Mouse (Mus musculus) adrenal gland, adult (tissue): Measurements from ENCODE around the gene Gpr135.

Experiments used
- DNase-seq, 2 experiments: peaks; one replicate each; pipeline ENCODE4 v3.0.0; 2022 to 2023; ENCODE audit warnings: low spot score in 1 of 2; ENCODE audit not compliant: inconsistent age in 2 of 2

Gene Gpr135

GRCm38 (mm10) chr12:72070327-72071269, at the start of gene Gpr135:
TSS of gene Gpr135 (minus strand) at chr12:72071125.
- DNase-seq, result peak; percentile 85 to 96

DNA sequence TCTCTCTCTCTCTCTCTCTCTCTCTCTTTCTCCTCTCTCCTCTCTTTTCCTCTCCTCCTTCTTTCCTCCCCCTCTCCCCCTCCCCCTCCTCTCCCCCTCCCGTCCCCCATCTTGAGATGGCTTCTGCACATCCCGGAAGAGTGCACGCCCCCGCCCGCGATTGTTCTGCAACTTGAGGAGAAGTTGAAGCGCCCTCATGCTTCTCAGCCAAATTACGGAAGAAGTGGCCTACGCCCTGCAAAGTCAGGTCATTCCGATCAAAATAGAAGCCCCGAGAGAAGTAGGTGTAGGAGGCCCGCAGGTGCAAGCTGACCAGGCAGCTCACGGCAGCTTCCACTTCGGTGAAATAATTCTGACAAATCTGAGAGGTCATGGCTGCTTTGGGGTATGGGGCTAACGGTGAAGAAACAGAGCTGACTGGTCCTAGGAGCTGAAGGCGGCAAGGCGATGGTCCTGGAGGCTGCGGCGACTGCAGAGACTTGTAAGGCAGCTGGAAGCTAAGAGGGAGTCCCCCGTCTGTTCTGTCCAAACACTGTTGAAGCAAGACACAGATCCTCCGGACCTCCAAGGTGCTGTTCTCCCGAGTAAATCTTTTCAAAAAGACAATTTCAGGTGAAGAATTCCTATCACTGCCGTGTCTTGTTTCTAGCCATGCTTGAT, 44.9 kb upstream of the Gpr135 start:
- no peak for DNase-seq

- peak in 1 of 2 experiments; percentile 49 for DNase-seq
Measured at GRCm38 (mm10) chr12:72115126-72115525, 44.2 kb upstream of the Gpr135 start.

DNA sequence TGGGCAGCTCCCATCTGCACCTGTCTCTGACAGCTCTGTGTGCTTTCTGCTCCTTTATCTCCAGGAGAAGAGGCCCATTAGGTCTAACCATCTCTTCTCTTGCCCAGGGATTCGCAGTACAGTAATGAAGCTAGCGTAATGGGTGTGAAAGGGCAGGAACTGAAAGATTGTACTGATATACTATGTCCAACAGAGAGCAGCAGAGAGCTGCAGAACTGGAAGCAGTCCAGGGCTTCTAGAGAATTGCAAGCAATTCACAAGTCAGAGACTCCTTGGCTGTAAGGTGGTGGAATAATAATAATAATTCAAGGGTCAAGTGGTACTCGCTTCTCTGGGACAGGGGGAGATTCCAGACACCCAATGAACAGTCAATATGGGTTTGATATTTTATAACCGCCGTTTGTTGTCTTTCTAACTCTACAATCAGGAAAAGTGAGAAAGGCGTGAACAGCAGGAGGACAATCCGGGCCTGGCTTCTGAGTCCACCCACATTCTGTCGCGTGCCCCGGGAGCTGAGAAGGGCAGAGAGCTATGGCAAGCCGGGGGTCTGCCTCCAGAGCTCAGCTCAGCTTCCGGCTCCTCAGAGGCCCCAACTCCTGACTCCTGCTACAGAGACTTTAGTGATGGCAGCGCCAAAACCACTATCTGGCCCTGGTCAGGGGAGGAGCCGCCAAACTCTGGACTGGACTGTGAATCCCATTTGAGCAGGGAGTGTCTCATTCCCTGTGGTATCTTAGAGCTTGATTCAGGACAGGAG, 33.8 kb upstream of the Gpr135 start:
- peak; percentile 54 to 89 for DNase-seq

- DNase-seq, result no peak
Measured at GRCm38 (mm10) chr12:72104027-72104426, 33.1 kb upstream of the Gpr135 start.

DNA sequence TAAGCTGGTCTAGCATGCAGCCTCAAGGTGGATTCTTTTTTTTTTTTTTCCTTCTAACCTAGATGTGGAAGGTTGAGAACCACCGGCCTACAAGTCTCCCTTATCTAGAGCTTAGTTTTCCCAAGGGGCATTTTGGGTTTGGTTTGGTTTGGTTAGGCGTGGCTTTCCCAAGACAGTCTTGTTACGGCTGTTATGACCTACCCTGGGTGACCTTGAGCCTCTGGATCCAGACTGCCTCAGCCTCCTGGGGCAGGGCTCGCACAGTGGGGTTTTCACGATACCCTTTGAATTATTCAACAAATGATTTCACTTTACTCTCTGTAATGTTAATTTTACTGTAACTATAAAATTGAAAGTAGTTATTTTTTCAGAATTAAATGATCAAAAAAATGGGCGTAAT, 31.9 kb upstream of the Gpr135 start:
- DNase-seq, result no peak

DNA sequence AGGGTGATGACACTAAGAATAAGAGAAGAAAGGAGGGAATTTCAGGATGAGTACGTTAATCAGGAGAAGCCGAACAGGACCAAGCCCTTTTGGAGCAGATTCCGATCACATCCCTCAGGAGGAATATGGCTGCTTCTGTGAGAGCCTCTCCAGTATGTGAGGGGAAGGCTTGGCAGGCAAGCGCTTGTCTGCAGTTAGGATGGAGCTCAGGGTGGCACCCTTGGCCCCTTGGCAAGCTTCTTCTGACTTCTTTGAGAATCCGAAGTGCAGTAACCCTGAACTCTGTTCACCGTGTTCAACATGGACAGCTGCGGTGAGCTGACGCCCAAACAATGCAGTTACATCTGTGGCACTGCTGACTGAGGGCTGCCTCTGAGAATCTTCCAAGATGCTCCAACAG, 26.0 kb upstream of the Gpr135 start:
- DNase-seq, result no peak

- DNase-seq, result no peak
Measured at GRCm38 (mm10) chr12:72089802-72090201, 18.9 kb upstream of the Gpr135 start.

- peak in 1 of 2 experiments; percentile 40 for DNase-seq
Measured at GRCm38 (mm10) chr12:72086166-72086825, 15.4 kb upstream of the Gpr135 start.

- peak; percentile 100 for DNase-seq
Measured at GRCm38 (mm10) chr12:72085329-72086165, 14.6 kb upstream of the Gpr135 start, which contains the start of the genes L3hypdh and Jkamp. TSS of gene L3hypdh (minus strand) at chr12:72085439. TSS of gene Jkamp (plus strand) at chr12:72085589.

DNA sequence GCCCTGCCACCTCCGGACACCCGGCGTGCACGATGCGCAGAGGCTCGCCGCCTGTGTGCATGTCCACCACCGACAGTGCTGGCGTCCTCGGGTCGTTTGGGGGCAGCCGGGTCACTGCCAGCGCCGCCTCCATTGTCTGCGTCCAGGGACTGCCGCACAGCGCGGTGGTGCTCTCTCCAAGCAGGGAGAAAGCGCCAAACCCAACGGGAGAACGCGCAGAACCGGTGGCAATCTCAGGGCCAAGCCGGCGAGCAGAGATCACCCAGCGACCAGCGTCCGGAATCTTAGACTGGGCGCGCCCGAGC, 14.1 kb upstream of the Gpr135 start:
- DNase-seq, result no peak

- DNase-seq, result no peak
Measured at GRCm38 (mm10) chr12:72084261-72085023, 13.5 kb upstream of the Gpr135 start.

DNA sequence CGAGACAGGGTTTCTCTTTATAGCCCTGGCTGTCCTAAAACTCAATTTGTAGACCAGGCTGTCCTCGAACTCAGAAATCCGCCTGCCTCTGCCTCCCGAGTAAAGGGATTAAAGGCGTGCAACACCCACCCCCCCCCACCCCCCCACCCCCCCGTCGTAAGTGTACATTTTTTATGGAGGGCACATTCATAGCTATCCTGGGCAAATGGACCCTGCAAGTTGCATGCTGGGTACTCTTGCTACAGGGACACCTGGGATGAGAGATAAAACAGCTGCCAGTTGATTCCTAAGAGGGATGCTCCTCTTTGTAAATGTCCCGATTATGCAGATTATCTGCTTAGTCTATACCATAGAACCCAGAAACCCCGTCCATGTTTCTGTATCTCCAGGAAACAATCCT, 12.3 kb upstream of the Gpr135 start:
- peak in 1 of 2 experiments; percentile 32 for DNase-seq

- peak; percentile 45 to 77 for DNase-seq
Measured at GRCm38 (mm10) chr12:72082370-72082769, 11.4 kb upstream of the Gpr135 start.

DNA sequence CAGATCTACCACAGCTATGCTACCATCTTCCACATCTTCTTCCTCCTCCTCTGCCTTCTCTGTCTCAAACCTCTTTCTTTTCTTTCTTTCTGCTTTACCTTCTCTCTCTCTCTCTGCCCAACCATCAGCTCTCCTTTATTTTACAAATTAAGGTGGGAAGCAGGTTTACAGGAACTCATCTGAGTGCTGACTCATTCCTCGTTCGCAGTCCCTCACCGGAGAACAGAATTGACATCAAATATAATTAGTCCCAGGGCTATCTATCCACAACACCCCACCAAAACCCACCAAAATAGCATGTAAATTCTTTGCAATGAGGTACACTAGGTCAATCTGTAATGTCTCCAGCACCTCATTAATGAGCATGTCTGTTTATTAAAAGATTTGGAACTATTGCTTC, 11.0 kb upstream of the Gpr135 start:
- DNase-seq, result no peak

- DNase-seq, result peak in 1 of 2 experiments; percentile 60
Measured at GRCm38 (mm10) chr12:72078248-72078647, 7.3 kb upstream of the Gpr135 start.

- DNase-seq, result no peak
Measured at GRCm38 (mm10) chr12:72069626-72070326, 1.1 kb downstream of the Gpr135 start.

DNA sequence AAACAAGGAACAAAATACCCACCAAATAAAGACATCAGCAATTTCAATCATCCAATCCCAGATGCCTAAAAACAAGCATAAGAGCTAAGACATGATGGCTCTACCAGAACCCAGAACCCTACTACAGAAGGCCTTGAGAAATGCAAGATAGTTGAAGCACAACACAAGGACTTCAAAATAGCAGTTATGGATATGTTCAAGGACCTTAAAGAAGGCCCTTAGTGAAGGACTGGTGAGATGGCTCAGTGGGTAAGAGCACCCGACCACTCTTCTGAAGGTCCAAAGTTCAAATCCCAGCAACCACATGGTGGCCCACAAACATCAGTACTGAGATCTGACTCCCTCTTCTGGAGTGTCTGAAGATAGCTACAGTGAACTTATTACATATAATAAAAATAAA, 13.1 kb downstream of the Gpr135 start:
- no peak for DNase-seq

DNA sequence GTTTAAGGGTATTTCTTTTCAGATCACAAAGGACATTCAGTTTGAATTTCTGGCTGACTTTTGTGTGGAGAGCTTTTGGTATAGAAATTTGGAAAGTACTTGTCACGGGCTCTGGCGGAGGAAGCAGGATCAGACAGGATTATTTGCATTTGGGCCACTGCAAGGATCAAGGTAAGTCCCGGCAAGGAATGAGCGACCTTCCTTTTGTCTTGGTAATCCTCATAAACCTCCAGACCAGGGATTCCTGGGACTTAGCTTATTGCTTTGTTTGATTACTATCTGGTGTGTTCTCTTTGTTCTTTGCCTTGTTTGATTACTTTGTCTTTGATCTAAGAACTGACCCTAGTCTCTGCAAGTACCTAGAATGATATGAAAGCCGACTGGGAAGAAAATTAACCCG, 17.1 kb downstream of the Gpr135 start:
- DNase-seq, result no peak
